Mouse (Mus musculus) adrenal gland, adult (tissue): ENCODE data around the gene Acot3.
A peak's percentile ranks its signal among the peaks of the same experiment; 100 is the strongest.
"Not testable (repeated sequence)": the region's sequence is repeated elsewhere in the genome, so short reads cannot be mapped to it uniquely, and the experiment has no call there.

Source experiments
- DNase-seq, 2 experiments: peaks; one replicate each; pipeline ENCODE4 v3.0.0; 2022 to 2023; ENCODE audit warnings: low spot score in 1 of 2; ENCODE audit not compliant: inconsistent age in 2 of 2

Acot3 gene

DNA sequence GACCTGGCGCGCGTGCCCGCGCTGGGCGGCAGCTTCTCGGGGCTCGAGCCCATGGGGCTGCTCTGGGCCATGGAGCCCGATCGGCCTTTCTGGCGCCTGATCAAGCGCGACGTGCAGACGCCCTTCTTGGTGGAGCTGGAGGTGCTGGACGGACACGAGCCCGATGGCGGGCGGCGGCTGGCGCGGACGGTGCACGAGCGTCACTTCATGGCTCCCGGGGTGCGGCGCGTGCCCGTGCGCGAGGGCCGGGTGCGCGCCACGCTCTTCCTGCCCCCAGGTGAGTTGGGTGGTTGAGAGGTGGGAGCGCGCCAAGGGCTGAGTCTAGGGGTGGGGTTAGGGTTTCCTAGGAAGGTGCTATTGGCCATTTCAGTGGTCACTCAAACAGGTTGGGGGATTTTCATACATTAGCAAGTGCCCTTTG, 13.2 kb upstream of the Acot3 start, which contains the start of gene Gm49366:
Gene Gm49366 (plus strand): TSS at position 245 of the 421 bp plus-strand sequence.
- DNase-seq, result peak; percentile 29 to 76

DNA sequence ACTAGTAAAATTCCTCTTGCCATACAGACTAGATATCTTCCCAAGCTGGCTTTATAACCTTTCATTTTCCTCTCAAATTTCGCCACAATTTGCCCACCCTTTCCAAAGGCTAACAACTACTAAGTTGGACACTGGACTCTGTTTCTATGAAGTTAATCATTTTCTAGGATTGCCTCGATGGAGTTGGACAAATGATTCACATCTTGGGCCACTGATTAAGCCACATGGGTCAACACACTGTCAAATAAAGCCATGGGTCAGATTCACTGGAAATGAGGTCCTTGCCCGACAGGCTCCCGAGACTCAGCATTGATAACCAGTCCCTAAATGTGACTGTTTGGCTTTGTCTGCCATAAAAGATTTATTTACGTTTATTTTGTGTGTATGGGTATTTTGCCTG, 9.7 kb upstream of the Acot3 start:
- DNase-seq, result no peak

DNA sequence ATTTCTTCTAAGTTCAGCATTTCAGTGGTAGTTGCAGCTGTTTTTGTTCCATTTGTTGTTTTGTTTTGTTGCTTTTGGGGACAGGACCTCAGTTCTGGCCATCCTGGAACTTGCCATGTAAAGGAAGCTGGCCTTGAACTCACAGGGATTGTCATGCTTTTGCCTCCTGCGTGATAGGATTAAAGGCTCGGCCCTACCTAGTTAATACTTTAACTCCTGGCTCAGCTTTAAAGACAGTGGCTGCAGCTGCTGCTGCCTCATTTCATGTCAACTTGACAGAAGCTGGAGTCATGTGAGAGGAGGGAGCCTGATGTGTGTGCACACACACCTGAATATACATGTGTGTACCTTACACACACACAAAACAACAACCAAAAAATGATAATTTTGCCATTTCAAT, 7.9 kb upstream of the Acot3 start:
- no peak for DNase-seq

DNA sequence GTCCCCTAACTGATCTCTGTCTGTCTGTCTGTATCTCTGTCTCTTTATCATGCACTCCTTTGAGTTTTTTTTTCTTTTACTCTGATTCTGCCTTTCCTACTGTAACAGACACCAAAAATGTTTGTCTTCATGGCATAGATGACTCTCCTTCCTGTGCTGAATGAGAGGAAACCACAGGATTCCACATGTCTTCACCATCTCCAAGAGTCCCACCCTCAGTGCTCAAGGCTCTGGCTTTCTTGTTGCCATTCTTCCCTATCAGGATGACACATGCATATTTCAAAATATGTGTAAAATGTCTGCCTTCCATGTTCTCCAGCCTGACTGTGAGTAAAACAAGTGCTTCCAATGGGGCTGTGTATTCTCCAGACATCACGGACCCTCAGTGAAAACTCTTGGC, 5.0 kb upstream of the Acot3 start:
- DNase-seq, result no peak

DNA sequence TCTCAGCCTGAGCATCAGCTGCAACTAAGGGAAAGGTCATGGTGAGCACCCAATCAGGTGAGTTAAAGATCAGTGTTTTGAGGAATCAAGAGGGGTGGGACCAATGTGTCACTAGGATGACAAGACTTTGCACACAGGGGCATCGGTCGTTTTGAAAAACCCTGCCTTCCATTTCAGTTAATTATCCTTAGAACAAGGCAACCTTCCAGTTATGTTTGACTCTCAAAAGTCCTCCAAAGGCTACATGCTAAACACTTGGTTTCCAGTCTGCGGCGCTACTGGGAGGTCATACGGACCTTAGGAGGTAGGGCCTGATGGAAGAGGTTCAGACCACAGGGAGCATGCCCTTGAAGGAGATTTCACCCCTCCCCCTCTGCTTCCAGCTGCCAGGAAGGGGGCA, 1.2 kb upstream of the Acot3 start:
- DNase-seq, result not testable (repeated sequence)

DNA sequence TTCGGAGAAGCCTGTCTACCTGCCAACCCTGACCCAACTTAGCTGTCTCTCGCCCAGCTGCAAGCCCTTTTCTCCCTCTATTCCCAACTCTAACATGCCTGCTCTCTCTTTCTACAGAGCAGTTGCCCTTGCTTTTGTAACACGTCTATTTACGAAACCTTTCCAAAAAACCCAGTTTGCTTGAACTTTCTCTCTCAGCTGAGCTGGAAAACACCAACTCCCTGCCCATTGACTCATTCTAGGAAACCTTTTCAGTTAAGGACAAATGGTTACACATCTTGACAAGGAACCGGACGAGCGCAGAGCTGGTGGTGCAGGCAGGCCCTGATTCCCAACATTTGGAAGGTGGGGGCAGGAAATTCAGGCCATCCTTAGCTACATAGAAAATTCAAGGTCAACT, 665 bp downstream of the Acot3 start:
- peak in 1 of 2 experiments; percentile 49 for DNase-seq

DNA sequence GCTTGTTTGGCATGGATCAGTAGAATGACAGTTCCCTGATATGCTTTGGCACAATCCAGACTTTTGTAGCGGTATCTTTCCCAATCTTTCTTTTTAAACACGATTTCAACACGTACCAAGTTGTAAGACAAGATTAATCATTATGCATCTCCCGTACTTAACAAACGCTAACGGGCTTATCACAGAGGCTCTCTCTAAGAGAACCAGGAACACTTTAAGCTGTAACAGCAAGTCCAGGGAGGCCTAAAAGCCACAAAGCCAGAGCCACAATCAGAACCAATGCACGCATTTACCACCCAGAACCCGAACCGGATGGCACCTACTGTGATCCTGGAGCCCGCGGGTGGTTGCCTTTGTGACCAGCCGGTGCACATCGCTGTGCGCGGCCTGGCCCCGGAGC, 1.2 kb downstream of the Acot3 start:
- DNase-seq, result peak in 1 of 2 experiments; percentile 48

DNA sequence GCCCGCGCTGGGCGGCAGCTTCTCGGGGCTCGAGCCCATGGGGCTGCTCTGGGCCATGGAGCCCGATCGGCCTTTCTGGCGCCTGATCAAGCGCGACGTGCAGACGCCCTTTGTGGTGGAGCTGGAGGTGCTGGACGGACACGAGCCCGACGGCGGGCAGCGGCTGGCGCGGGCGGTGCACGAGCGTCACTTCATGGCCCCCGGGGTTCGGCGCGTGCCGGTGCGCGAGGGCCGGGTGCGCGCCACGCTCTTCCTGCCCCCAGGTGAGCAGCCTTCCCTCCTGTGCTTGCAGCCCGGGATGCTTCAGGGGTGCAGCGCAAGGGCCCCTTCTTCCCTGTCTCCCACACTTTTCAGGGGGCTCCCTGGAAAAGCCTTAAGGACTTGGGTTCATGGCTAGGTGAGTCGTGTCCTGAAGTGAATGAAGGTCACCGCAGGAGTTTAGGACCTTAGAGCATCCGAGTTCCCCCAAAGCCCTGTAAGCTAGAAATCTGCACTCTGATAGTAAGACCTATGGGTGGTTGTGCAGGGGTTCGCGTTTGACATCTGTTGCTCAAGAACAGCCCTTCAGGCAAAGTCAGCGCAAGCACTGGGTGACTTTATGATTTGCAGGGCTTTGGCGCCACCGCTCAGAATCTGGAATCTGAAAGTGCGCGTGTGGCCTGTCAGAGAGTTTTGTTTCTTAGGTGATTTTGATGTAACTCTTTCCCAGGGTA, 1.9 kb downstream of the Acot3 start:
- peak in 1 of 2 experiments; percentile 59 for DNase-seq

DNA sequence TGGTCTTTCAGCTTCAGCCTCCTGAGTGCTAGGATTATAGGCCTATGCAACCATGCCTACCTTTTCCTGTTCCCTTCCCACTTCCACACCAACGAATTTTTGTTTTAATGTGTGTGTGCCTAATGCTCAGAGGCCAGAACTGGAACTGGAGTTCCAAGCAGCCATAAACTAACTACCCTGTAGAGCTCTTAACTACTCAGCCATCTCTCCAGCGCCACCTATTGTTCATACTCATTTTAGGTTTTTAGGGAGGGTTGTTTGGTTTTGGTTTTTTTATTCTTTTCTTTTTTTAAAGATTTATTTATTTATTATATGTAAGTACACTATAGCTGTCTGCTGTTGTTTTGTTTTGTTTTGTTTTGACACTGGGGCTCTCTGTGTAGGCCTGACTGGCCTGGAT, 9.0 kb downstream of the Acot3 start:
- DNase-seq, result peak in 1 of 2 experiments; percentile 71

DNA sequence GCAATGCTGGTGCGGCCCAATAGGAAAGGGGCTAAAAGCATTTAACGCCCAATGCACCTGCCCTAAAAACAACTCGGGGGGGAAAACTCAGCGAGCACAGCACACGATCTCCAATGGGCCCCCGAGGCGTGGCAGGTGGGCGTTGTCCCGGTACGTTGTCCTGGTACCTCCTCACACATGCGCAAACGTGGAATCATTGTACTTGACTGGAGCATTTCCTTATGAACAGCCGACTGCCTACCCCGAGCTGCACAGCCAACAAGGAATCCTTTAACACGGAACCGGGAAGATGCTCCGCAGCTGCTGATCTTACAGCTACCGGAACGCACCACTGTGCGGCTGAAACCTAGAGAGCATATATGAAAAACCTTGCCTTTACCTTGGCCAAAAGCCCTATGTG, 10.4 kb downstream of the Acot3 start:
- no peak for DNase-seq

DNA sequence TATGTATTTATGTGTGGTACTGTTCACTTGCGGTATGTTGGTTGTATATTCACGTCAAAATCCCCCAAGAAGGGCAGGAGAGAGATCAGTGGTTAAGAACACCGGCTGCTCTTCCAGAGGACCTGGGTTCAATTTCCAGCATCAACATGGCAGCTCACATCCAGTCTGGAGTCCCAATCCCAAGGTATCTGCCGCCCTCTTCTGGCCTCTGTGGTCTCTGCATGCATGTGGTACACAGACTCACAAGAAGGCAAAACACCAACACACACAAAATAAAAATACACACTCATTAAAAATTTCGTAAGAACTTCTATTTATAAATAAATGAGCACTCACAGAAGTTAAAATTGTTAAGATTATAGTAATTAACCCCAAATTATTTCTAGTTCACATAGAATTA, 11.3 kb downstream of the Acot3 start:
- DNase-seq, result peak in 1 of 2 experiments; percentile 35

DNA sequence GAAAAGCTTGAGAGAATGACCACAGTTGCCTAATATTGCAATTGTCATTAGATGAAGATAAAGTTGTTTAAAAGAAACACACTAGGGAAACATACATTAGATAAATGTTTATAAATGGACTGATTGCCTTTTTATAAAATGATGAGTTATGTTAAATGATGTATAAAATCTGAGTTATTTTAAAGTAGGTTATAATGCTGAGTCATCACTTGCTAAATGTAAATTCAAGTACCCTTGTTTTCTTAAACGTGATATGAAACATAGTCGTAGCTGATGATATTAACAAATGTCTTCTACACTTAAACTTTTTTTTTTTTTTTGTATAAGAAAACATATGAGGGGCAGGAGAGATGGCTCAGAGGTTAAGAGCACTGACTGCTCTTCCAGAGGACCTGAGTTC, 11.9 kb downstream of the Acot3 start:
- DNase-seq, result no peak

DNA sequence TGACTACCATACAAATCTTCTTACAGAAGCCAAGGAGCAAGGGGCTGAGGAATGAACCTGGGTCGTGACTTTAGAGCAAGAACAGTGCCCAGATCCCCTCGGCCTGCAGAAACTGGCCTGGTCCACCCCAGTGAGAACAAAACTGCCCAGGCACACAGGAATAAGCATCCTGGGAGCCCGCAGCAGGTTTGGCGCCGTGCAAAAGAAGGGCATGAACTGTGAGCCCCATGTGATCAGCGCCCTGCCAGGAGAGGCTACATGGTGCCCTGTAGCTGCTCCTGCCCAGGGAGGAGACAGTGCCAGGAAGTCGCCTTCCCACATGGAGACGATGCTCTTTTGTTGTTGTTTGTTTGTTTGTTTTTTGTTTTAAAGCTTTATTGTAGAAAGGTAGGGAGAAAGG, 12.7 kb downstream of the Acot3 start:
- no peak for DNase-seq

DNA sequence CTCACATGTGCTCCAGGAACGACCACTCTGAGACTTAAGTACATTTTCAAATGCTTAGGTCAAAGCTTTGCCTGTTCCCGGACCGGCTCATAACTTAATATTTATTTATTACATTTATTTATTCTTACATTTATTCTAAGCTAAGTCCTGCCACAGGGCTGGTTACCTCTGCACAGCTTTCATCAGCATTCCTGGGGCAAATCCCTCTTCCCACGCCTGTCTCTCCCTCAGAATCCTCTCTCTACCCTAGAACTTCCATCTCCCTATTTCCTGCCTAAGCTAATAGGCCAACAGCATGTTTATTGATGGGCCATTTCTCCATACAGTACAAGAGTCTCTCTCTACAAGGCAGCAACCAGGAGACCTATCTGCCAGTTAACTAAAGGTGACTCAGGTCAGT, 15.8 kb downstream of the Acot3 start:
- no peak for DNase-seq

DNA sequence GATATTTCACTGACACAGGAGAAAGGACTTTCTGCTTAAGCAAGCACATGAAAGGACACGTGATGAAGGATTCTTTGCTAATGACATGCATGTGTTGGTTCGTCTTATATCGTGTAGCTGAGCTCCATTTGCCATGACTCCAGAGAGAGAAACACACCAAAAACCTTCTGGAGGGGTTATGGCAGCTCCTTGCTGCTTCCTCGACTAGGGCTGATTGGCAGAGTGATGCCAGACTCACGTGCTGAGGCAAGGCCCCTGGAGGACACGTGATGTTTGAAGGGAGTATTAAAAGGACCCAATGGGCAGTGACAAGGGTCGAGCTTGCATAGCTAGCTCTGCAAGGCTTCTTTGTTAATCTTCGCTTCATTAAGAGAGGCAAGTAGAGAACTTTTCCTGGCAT, 16.4 kb downstream of the Acot3 start:
- peak in 1 of 2 experiments; percentile 22 for DNase-seq

DNA sequence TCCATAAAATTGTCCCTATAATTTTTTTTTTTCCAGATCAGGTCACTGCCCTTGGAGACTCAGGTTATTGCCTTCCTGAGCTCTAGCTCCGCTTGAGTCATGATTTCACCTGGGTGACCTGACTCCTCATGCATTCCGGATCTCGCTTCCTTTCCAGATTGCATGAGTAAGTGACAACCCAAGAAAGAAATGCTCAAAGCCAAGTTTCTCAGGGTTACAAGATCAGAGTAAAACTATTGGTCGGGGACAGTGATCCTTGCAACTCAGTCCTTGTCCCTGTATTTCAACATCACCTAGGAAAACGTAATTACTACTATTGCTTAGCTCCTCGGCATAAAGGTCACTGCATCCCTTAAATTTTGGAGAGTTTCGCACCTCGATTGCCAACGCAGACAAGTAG, 17.0 kb downstream of the Acot3 start, which contains the start of gene Acot5:
Gene Acot5 (plus strand): TSS at position 340 of the 400 bp plus-strand sequence.
- peak in 1 of 2 experiments; percentile 58 for DNase-seq

DNA sequence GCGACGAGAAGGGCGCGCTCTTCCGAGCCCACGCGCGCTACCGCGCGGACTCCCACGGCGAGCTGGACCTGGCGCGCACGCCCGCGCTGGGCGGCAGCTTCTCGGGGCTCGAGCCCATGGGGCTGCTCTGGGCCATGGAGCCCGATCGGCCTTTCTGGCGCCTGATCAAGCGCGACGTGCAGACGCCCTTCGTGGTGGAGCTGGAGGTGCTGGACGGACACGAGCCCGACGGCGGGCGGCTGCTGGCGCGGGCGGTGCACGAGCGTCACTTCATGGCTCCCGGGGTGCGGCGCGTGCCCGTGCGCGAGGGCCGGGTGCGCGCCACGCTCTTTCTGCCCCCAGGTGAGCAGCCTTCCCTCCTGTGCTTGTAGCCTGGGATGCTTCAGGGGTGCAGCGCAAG, 17.6 kb downstream of the Acot3 start:
- DNase-seq, result peak; percentile 45 to 78

DNA sequence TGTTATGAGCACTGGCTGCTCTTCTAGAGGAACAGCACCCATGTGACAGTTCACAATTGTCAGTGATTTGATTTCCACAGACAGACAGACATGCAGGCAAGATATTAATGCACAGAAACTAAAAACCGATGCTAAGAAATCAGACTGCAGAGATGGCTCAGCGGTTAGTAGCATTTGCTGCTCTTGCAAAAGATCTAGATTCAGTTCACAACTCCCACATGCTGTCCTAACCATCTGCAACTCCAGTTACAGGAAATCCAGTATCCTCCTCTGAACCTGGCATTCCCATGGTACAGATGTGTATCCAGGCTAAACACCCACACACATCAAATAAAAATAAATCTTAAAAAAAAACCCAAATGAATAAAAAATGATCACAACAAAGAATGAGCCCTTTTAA, 19.8 kb downstream of the Acot3 start:
- DNase-seq, result no peak

DNA sequence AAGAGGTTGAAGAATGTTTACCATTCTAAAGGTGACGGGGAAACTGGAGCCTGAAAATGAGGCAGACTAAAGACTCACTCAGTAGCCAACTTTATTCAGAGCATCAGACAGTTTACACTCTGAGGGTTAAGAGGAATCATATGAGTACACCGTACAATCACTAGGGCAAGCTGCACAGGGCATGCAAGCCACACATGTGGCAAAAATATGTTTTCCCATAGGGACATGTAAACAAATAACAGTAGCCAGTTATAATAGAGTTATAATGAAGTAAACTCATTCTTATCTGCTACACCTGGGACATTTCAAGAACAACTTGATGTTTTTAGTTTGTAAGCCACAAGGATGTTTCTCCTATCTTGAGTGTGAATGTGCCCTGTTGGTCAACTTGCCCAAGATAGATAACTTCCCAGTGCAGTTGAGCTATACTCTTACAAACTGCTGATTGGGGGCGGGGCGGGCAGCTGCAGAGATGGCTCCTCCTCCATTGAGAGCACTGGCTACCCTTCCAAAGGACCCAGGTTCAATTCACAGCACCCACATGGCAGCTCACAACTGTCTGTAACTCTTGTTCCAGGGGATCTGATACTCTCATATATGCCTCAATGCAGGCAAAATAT, 25.5 kb downstream of the Acot3 start:
- no peak for DNase-seq

DNA sequence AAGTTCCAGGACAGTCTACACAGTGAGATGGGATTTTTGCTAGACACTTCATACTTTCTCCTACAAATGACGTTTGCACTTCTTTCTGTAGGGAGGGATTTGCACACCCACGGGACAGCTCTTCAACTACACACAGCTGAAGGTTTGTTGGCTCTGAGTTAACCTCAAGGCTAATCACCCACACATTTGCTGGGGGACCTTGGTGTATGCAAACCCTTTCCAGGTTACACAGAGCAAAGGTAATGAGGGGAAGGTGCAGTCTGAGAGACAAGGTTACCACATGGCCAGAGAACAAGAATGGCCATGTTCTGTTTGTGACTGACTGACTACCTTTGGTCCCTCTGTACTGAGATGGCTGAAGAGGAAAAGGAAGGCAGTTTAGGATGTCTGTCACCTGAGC, 31.9 kb downstream of the Acot3 start:
- no peak for DNase-seq

DNA sequence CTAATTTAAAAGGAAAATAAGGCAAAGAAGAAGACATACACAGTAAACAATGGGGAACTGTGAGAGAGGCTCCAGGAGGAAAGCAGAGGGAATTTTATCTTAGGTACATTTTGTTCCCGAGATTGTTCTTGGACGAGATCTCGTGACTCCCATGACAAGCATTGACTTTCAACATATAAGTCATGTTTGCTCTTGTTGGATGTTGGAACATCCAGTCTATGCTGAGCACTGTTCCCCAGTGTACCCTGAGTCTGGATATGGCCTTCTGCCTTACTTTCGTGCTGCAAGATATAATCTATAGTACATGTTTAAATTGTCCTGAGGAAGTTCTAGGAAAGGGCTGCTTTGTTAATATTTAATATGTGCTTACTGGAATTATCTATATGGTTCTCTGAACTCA, 32.6 kb downstream of the Acot3 start:
- DNase-seq, result no peak

DNA sequence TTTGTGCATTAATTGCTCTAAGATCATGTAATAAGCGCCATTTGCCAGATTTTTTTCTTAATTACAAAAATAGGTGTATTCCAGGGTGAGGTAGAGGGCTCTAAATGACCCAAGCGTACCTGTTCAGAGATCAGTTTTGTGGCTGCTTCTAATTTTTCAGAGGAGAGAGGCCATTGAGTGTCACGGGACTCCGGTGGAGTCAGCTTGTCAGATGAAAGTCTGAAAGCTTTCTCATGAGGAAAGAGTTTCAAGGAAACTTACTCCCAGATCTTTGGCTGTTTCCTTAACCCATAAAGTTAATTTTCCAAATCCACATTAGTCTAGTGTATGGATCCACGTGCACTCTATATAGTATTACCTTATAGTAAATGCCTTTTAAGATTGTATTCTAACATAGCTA, 42.7 kb downstream of the Acot3 start:
- not testable (repeated sequence) for DNase-seq

DNA sequence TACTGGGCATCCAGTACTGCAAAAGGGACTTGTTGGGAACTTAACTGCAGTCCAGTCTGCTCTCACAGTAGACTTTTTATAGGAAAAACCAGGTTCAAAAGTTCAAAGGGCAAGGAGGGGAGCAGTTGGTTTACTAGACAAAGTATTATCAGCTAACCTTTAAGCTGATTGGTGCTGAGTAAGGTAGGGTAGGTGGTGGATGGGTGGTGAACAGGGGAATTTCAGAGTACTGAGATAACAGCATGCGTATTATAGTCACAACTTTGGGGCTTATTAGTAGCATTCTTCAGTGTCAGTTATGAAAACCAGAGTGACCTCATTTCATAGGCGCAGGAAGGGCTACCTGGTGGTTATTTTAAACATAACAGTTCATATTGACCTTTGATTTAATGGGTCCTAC, 47.7 kb downstream of the Acot3 start:
- DNase-seq, result no peak
